Mouse (Mus musculus): Measurements from ENCODE around the gene Jazf1.

DNA sequence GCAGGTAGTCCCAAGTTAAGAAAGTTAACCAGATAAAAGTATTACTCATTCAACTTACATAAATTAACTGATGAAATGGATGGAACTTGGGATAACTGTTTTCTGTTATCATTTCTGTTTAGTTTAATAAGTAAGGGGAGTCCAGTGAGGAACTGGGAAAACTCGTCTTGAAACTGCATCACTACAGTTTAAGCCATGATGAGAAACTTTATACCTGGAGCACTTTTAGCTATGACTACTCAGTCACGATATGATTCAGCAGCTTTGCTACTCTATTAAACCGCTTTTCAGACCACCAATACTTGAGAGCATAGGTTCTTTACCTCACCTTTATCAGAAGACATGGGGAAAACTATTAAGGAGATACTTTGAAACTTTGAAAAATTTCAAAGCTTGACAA is 1.5 kb downstream of the Jazf1 start:
- no peak for TF ChIP-seq POLR2A (IDR thresholded peaks at IDR 0.05; ENCODE audit: low read depth, low read length)
- no peak for TF ChIP-seq CTCF (IDR thresholded peaks at IDR 0.05; ENCODE audit: extremely low read depth, insufficient read length, insufficient replicate concordance, low read depth, low read length)
